Mouse (Mus musculus): ENCODE measurements at regions not wholly inside any gene's neighbourhood (a gene's known extent, or its start where the extent isn't known, plus 50 kb on each side); places are given as distances from the start of the nearest gene placed in this dataset.
"Not testable (repeated sequence)": the region's sequence is repeated elsewhere in the genome, so short reads cannot be mapped to it uniquely, and the experiment has no call there.

GRCm38 (mm10) chr2:75781781-75782211 lies 50.2 kb upstream of the Agps start:
- peak; percentile 73 to 83 for DNase-seq

- DNase-seq = peak in 1 of 2 experiments; percentile 60
Observed at GRCm38 (mm10) chr2:75781078-75781477, 50.9 kb upstream of the Agps start.

- DNase-seq = not testable (repeated sequence)
Observed at GRCm38 (mm10) chr2:75778628-75779027, 53.3 kb upstream of the Agps start.

GRCm38 (mm10) chr2:75777040-75777451 lies 54.9 kb upstream of the Agps start:
- peak; percentile 82 to 91 for DNase-seq

GRCm38 (mm10) chr2:75776533-75776932 lies 55.4 kb upstream of the Agps start:
- DNase-seq = no peak

GRCm38 (mm10) chr2:75775217-75775616 lies 56.8 kb upstream of the Agps start:
- no peak for DNase-seq

GRCm38 (mm10) chr2:75773431-75773830 lies 58.5 kb upstream of the Agps start:
- DNase-seq = no peak

GRCm38 (mm10) chr2:75772251-75772956 lies 59.6 kb upstream of the Agps start:
- peak; percentile 76 to 87 for DNase-seq

GRCm38 (mm10) chr2:75770633-75771032 lies 61.3 kb upstream of the Agps start:
- no peak for DNase-seq

- DNase-seq = no peak
Observed at GRCm38 (mm10) chr2:75768559-75769304, 63.2 kb upstream of the Agps start.

GRCm38 (mm10) chr2:75767871-75768558 lies 63.6 kb upstream of the Nfe2l2 start:
- DNase-seq = peak; percentile 72 to 85

- DNase-seq = peak; percentile 85 to 88
Observed at GRCm38 (mm10) chr2:75765403-75765802, 61.0 kb upstream of the Nfe2l2 start.

GRCm38 (mm10) chr2:75763252-75763651 lies 58.8 kb upstream of the Nfe2l2 start:
- DNase-seq = peak; percentile 89 to 92

- DNase-seq = no peak
Observed at GRCm38 (mm10) chr2:75762030-75762429, 57.6 kb upstream of the Nfe2l2 start.

- no peak for DNase-seq
Observed at GRCm38 (mm10) chr2:75761626-75762025, 57.2 kb upstream of the Nfe2l2 start.

GRCm38 (mm10) chr2:75759196-75759885 lies 54.9 kb upstream of the Nfe2l2 start:
- no peak for DNase-seq

GRCm38 (mm10) chr2:75758277-75758676 lies 53.8 kb upstream of the Nfe2l2 start:
- no peak for DNase-seq

GRCm38 (mm10) chr2:75756704-75757638 lies 52.5 kb upstream of the Nfe2l2 start:
- peak in 1 of 2 experiments; percentile 35 for DNase-seq

GRCm38 (mm10) chr2:75754606-75755005 lies 50.2 kb upstream of the Nfe2l2 start:
- no peak for DNase-seq

All from lung, adult 18-20 months (tissue).